Mouse (Mus musculus) liver, postnatal 0 days (tissue): ENCODE results near the gene Osbpl7. TPM values are rescaled to one million over a fixed set of nuclear protein-coding genes. Genes with fewer than 3 reads are reported as not detected.

ENCODE experiments used
- ATAC-seq: fragments of 200-750 bp; cut with Nextera tagmentation; 2 replicates; pipeline ENCODE4 v1.8.0; 2017; ENCODE audit warnings: mild to moderate bottlenecking, moderate library complexity
- DNase-seq: peaks from one replicate; pipeline ENCODE4 v3.0.0-alpha.2; 2016
- H3K27ac ChIP-seq: fragments of 300-500 bp; sonication (generic); 2 replicates; pipeline ENCODE4 v1.5.1; 2014; ENCODE audit warnings: antibody characterized with exemption, moderate library complexity, mild to moderate bottlenecking, low read depth
- H3K27me3 ChIP-seq: fragments of 300-500 bp; sonication (generic); 2 replicates; pipeline ENCODE4 v1.6.1; 2014; ENCODE audit warnings: low read length, control low read depth, mixed read lengths; ENCODE audit not compliant: insufficient read depth
- H3K36me3 ChIP-seq: fragments of 300-500 bp; sonication (generic); replicated peaks from 2 replicates; pipeline ENCODE4 v1.6.1; 2014; ENCODE audit warnings: mild to moderate bottlenecking, control low read depth, low read length, moderate library complexity, mixed read lengths; ENCODE audit not compliant: insufficient read depth
- H3K4me1 ChIP-seq: fragments of 300-500 bp; sonication (generic); 2 replicates; pipeline ENCODE4 v1.6.1; 2014; ENCODE audit warnings: antibody characterized with exemption, mild to moderate bottlenecking, control low read depth; ENCODE audit not compliant: insufficient read depth
- H3K4me2 ChIP-seq: fragments of 300-500 bp; sonication (generic); 2 replicates; pipeline ENCODE4 v1.6.1; 2014; ENCODE audit warnings: low read depth, mild to moderate bottlenecking, low read length, moderate library complexity, mixed read lengths
- H3K4me3 ChIP-seq: fragments of 300-500 bp; sonication (generic); 2 replicates; pipeline ENCODE4 v1.5.1; 2014; ENCODE audit warnings: low read depth, low read length
- H3K9ac ChIP-seq: fragments of 300-500 bp; sonication (generic); replicated peaks from 2 replicates; pipeline ENCODE4 v1.6.1; 2014; ENCODE audit warnings: mild to moderate bottlenecking, moderate library complexity
- H3K9me3 ChIP-seq: fragments of 300-500 bp; sonication (generic); 2 replicates; pipeline ENCODE4 v1.6.1; 2016; ENCODE audit warnings: mild to moderate bottlenecking, control low read depth, low read length, mixed read lengths
- CTCF ChIP-seq: sonication (generic); IDR thresholded peaks from 2 replicates; pipeline ENCODE4 v1.5.1; 2016; ENCODE audit warnings: antibody characterized with exemption, low read depth
- EP300 ChIP-seq: IDR thresholded peaks from 2 replicates; pipeline ENCODE4 v1.6.1; 2016; ENCODE audit warnings: antibody characterized with exemption, low read depth, mild to moderate bottlenecking
- WGBS: fragments of 180-500 bp; shearing (Covaris S2); extraction: QIAGEN DNeasy Blood & Tissue Kit; methylation state at CpG from one replicate; pipeline ENCODE4 v1.1.7; 2014; ENCODE audit not compliant: insufficient replicate concordance; 5-methylcytosine and 5-hydroxymethylcytosine counted together
- polyA plus RNA-seq: library from polyadenylated mRNA; unstranded; fragments of >200 nt; fragmentation: Nextera tagmentation; extraction: Ambion mirVana; gene quantifications from 2 replicates; pipeline ENCODE4 v1.2.1, GENCODE M21; 2015

The Osbpl7 gene
- polyA plus RNA-seq, 1 experiment from 2014 or later: 1.8 TPM

- Histone ChIP-seq H3K27me3 (no peaks in the 10 kb centered on the region), H3K9ac (no peak overlapping the region), H3K4me3 (no peak overlapping the region), H3K27ac (no peak overlapping the region), H3K4me2 (no peak overlapping the region), H3K9me3 (no peaks in the 10 kb centered on the region), H3K36me3 (no peaks in the 10 kb centered on the region), H3K4me1 (peaks cover 12% of the 10 kb centered on the region)
- ATAC-seq (no peak), DNase-seq (no peak)
- 77% methylated on average over 4 of the region's 4 CpGs for WGBS
- TF ChIP-seq CTCF: no peak
- no peak for TF ChIP-seq EP300
These were observed 16.6 kb upstream of the Osbpl7 start for GRCm38 (mm10) chr11:97033781-97034180.

- no peak for DNase-seq
- 75% methylated on average over 5 of the region's 5 CpGs for WGBS
- H3K9ac ChIP-seq: no peak overlapping the region
- H3K36me3 ChIP-seq: no peaks in the 10 kb centered on the region
- H3K4me1 ChIP-seq: peaks cover 9% of the 10 kb centered on the region; the same call in 1 of the 2 replicates
- no peaks in the 10 kb centered on the region for H3K9me3 ChIP-seq
- H3K27ac ChIP-seq: no peak overlapping the region
- H3K4me2 ChIP-seq: no peak overlapping the region
- no peak for ATAC-seq
- no peak overlapping the region for H3K4me3 ChIP-seq
- TF ChIP-seq CTCF (no peak), EP300 (no peak)
- no peaks in the 10 kb centered on the region for H3K27me3 ChIP-seq
These were observed 14.3 kb upstream of the Osbpl7 start for GRCm38 (mm10) chr11:97036141-97036540.

- Histone ChIP-seq H3K4me3 (no peak overlapping the region), H3K27me3 (no peaks in the 10 kb centered on the region), H3K9ac (no peak overlapping the region), H3K4me2 (no peak overlapping the region), H3K27ac (no peak overlapping the region), H3K9me3 (no peaks in the 10 kb centered on the region), H3K36me3 (peaks cover 3% of the 10 kb centered on the region; the same call in 1 of the 2 replicates), H3K4me1 (peaks cover 16% of the 10 kb centered on the region)
- DNase-seq (no peak), ATAC-seq (no peak)
- no peak for TF ChIP-seq CTCF
- 68% methylated on average over 7 of the region's 7 CpGs for WGBS
These were observed 11.5 kb upstream of the Osbpl7 start for GRCm38 (mm10) chr11:97038881-97039280.

- H3K4me2 ChIP-seq: peak overlapping the region; percentile 97
- WGBS: 31% methylated on average over 12 of the region's 12 CpGs
- TF ChIP-seq EP300 (no peak), CTCF (no peak)
- no peaks in the 10 kb centered on the region for H3K9me3 ChIP-seq
- peaks cover 16% of the 10 kb centered on the region for H3K4me1 ChIP-seq
- DNase-seq (no peak), ATAC-seq (no peak)
- peaks cover 5% of the 10 kb centered on the region; the same call in 1 of the 2 replicates for H3K36me3 ChIP-seq
- H3K9ac ChIP-seq: peak overlapping the region; percentile 88; the same call in 1 of the 2 replicates
- no peaks in the 10 kb centered on the region for H3K27me3 ChIP-seq
- peak overlapping the region; percentile 81; the same call in 1 of the 2 replicates for H3K27ac ChIP-seq
- peak overlapping the region; percentile 86 for H3K4me3 ChIP-seq
These were observed 10.0 kb upstream of the Osbpl7 start for GRCm38 (mm10) chr11:97040301-97041021.

- TF ChIP-seq CTCF (no peak), EP300 (0 out of 2 replicates have a peak, but pooled peaks have one; percentile 36)
- DNase-seq (peak; percentile 96), ATAC-seq (peak; percentile 91)
- Histone ChIP-seq H3K9ac (peak within 1 kb of the TSS; percentile 88), H3K27ac (peak within 1 kb of the TSS; percentile 81), H3K4me2 (peak within 1 kb of the TSS; percentile 97), H3K27me3 (no peaks in the 10 kb centered on the region), H3K4me3 (peak within 1 kb of the TSS; percentile 86), H3K9me3 (no peaks in the 10 kb centered on the region), H3K4me1 (peaks cover 16% of the 10 kb centered on the region), H3K36me3 (peaks cover 8% of the 10 kb centered on the region; the same call in 1 of the 2 replicates)
- WGBS: under 1% methylated on average over 47 of the region's 48 CpGs
These were observed 9.2 kb upstream of the Osbpl7 start, which contains the start of the genes Lrrc46 and Mrpl10 for GRCm38 (mm10) chr11:97041022-97041899. TSS of gene Lrrc46 (minus strand) at chr11:97041407. TSS of gene Mrpl10 (plus strand) at chr11:97041560.

GRCm38 (mm10) chr11:97044902-97045301, 5.5 kb upstream of the Osbpl7 start:
- WGBS: 86% methylated on average over 8 of the region's 8 CpGs
- DNase-seq: no peak
- no peak for ATAC-seq

More at GRCm38 (mm10) chr11:97044902-97045301, 5.5 kb upstream of the Osbpl7 start:
- peaks cover 20% of the 10 kb centered on the region for H3K36me3 ChIP-seq
- H3K9me3 ChIP-seq: no peaks in the 10 kb centered on the region
- TF ChIP-seq CTCF (no peak), EP300 (no peak)
- H3K4me3 ChIP-seq: no peak overlapping the region
- H3K9ac ChIP-seq: no peak overlapping the region
- H3K4me2 ChIP-seq: no peak overlapping the region
- no peak overlapping the region for H3K27ac ChIP-seq
- peaks cover 16% of the 10 kb centered on the region for H3K4me1 ChIP-seq
- H3K27me3 ChIP-seq: no peaks in the 10 kb centered on the region
